In the genomic region with DNA sequence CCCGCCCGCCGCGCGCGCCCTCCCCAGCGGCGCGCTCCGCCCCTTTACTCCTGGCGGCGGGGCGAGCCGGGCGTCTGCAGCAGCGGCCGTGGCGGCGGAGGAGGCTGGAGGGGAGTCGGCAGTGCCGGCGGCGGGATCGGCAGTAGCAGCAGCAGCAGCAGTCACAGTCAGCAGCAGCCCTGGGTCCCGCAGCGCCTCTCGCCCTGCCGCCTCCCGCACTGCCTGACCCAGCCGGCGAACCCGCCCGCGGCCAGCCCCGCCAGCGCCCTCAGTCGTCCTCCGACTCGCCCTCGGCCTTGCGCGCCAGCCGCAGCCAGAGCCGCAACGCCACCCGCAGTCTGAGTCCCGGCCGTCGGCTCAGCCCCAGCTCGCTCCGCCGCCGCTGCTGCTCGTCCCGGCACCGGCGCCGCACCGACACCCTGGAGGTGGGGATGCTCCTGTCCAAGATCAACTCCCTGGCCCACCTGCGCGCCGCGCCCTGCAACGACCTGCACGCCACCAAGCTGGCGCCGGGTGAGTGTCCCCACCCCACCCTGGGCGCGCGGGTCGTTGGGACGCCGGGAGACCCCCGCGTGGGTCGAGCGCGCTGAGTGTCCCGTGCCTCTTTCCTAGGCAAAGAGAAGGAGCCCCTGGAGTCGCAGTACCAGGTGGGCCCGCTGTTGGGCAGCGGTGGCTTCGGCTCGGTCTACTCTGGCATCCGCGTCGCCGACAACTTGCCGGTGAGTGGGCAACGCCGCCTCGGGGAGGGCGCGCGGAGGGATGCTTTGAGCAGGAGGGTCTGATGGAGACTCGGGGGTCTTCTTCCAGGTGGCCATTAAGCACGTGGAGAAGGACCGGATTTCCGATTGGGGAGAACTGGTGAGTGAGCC, we compare ENCODE assay signal across 8 mouse cellular contexts. TPM values are rescaled to one million over a fixed set of nuclear protein-coding genes. Genes with fewer than 3 reads are reported as not detected.
A peak's percentile ranks its signal among the peaks of the same experiment; 100 is the strongest.
DNase-seq lines count a peak whose midpoint lies in the region; ATAC-seq and TF ChIP-seq lines count a peak whose summit lies in the region.

A gene (plus strand): TSS at position 41 of the 869 bp plus-strand sequence.

- H3K9me3 ChIP-seq in forebrain, embryonic 15.5 days, result no peaks in the 10 kb centered on the region
- H3K9me3 ChIP-seq in hindbrain, embryonic 12.5 days (replicated peaks), result no peaks in the 10 kb centered on the region
- no peaks in the 10 kb centered on the region for H3K9me3 ChIP-seq in liver, embryonic 15.5 days (replicated peaks)
- H3K9me3 ChIP-seq in neural tube, embryonic 13.5 days, result no peaks in the 10 kb centered on the region

- H3K27ac ChIP-seq in left cerebral cortex, adult 2 months, result peak within 1 kb of the TSS; percentile 74
- H3K27ac ChIP-seq in forebrain, embryonic 15.5 days (replicated peaks), result peak within 1 kb of the TSS; percentile 96
- H3K27ac ChIP-seq in hindbrain, embryonic 12.5 days, result peak within 1 kb of the TSS; percentile 96
- peak within 1 kb of the TSS; percentile 99 for H3K27ac ChIP-seq in liver, embryonic 15.5 days (replicated peaks)
- H3K27ac ChIP-seq in neural tube, embryonic 13.5 days (replicated peaks), result peak within 1 kb of the TSS; percentile 97

- peak within 1 kb of the TSS; percentile 90 for H3K9ac ChIP-seq in forebrain, embryonic 15.5 days (replicated peaks)
- H3K9ac ChIP-seq in hindbrain, embryonic 12.5 days, result peak within 1 kb of the TSS; percentile 92
- H3K9ac ChIP-seq in liver, embryonic 15.5 days, result peak within 1 kb of the TSS; percentile 100
- peak within 1 kb of the TSS; percentile 93 for H3K9ac ChIP-seq in neural tube, embryonic 13.5 days

- peak within 1 kb of the TSS; percentile 92 for H3K4me3 ChIP-seq in left cerebral cortex, adult 2 months
- H3K4me3 ChIP-seq in forebrain, embryonic 15.5 days, result peak within 1 kb of the TSS; percentile 92
- H3K4me3 ChIP-seq in hindbrain, embryonic 12.5 days, result peak within 1 kb of the TSS; percentile 87
- peak within 1 kb of the TSS; percentile 99 for H3K4me3 ChIP-seq in liver, embryonic 15.5 days (replicated peaks)
- peak within 1 kb of the TSS; percentile 91 for H3K4me3 ChIP-seq in neural tube, embryonic 13.5 days

- peak within 1 kb of the TSS; percentile 70 for H3K4me2 ChIP-seq in forebrain, embryonic 15.5 days (replicated peaks)
- H3K4me2 ChIP-seq in hindbrain, embryonic 12.5 days (replicated peaks), result peak within 1 kb of the TSS; percentile 75
- peak within 1 kb of the TSS; percentile 91 for H3K4me2 ChIP-seq in liver, embryonic 15.5 days
- peak within 1 kb of the TSS; percentile 91 for H3K4me2 ChIP-seq in neural tube, embryonic 13.5 days

- peak in 1 of 2 experiments; percentile 57 for DNase-seq in left cerebral cortex, adult 2 months (ENCODE audit: extremely low spot score in 1 of 2, low spot score in 2 of 2)
- DNase-seq in left cerebral cortex, adult 18-20 months (ENCODE audit: low spot score in 2 of 2), result no peak
- peak; percentile 71 for DNase-seq in adrenal gland, adult 8-10 months
- DNase-seq in Muller cell, postnatal 12 days (ENCODE audit: inconsistent ontology term), result no peak

- under 1% methylated on average over 80 of the region's 99 CpGs for WGBS in forebrain, embryonic 15.5 days
- WGBS in hindbrain, embryonic 12.5 days, result under 1% methylated on average over 68 of the region's 99 CpGs
- WGBS in liver, embryonic 15.5 days (ENCODE audit: insufficient replicate concordance), result under 1% methylated on average over 84 of the region's 99 CpGs
- WGBS in neural tube, embryonic 13.5 days, result under 1% methylated on average over 93 of the region's 99 CpGs

- intact Hi-C loops in left cerebral cortex, adult 2 months (cut with DNase I), result loop anchor here (2.0 to 5.0 kb wide), 2 partner anchors 109 to 222 kb away; a partner anchor contains a TSS

- ATAC-seq in forebrain, embryonic 15.5 days (replicated peaks), result peak; percentile 86
- peak; percentile 82 for ATAC-seq in hindbrain, embryonic 12.5 days (ENCODE audit: low FRiP score)
- peak; percentile 57 for ATAC-seq in liver, embryonic 15.5 days (ENCODE audit: insufficient read depth)
- peak; percentile 83 for ATAC-seq in neural tube, embryonic 13.5 days (ENCODE audit: low read depth)

- H3K27me3 ChIP-seq in forebrain, embryonic 15.5 days, result no peaks in the 10 kb centered on the region
- no peaks in the 10 kb centered on the region for H3K27me3 ChIP-seq in hindbrain, embryonic 12.5 days
- 0 out of 2 replicates have a peak, but pooled peaks cover 4% of the 10 kb centered on the region for H3K27me3 ChIP-seq in liver, embryonic 15.5 days
- H3K27me3 ChIP-seq in neural tube, embryonic 13.5 days, result no peaks in the 10 kb centered on the region

- TF ChIP-seq CTCF in left cerebral cortex, adult 2 months (IDR thresholded peaks at IDR 0.05), result peak; percentile 13; the same call in 1 of the 2 replicates

- H3K36me3 ChIP-seq in forebrain, embryonic 15.5 days, result peaks cover 10% of the 10 kb centered on the region
- peaks cover 7% of the 10 kb centered on the region for H3K36me3 ChIP-seq in hindbrain, embryonic 12.5 days
- peaks cover 43% of the 10 kb centered on the region for H3K36me3 ChIP-seq in liver, embryonic 15.5 days (replicated peaks)
- peaks cover 13% of the 10 kb centered on the region for H3K36me3 ChIP-seq in neural tube, embryonic 13.5 days

- peaks cover 31% of the 10 kb centered on the region for H3K4me1 ChIP-seq in forebrain, embryonic 15.5 days
- peaks cover 26% of the 10 kb centered on the region for H3K4me1 ChIP-seq in hindbrain, embryonic 12.5 days
- H3K4me1 ChIP-seq in liver, embryonic 15.5 days (replicated peaks), result peaks cover 61% of the 10 kb centered on the region
- H3K4me1 ChIP-seq in neural tube, embryonic 13.5 days (replicated peaks), result peaks cover 44% of the 10 kb centered on the region

RNA-seq across cellular contexts. Expression of the gene that starts here (rescaled TPM):
- 10 to 100 TPM in 1 of 2 experiments, 1 to 10 TPM in 1; 9.2 to 13.6 TPM for total RNA-seq in left cerebral cortex, adult 2 months (2021)
- total RNA-seq in left cerebral cortex, adult 18-20 months (2021), result 10 to 100 TPM in 1 of 2 experiments, 1 to 10 TPM in 1; 6.9 to 16.9 TPM
- total RNA-seq in adrenal gland, adult 8-10 months (2022), result 100 to 1,000 TPM in 1 of 4 experiments, 10 to 100 TPM in 3; 55.1 to 168 (median 83.0) TPM
- polyA plus RNA-seq in forebrain, embryonic 15.5 days (2015; fragmentation: Nextera tagmentation; extraction: Ambion mirVana), result 15.6 and 17.7 TPM in 2 replicates
- 17.8 and 19.2 TPM in 2 replicates for polyA plus RNA-seq in hindbrain, embryonic 12.5 days (2016; fragmentation: Nextera tagmentation; extraction: Ambion mirVana)
- 93.3 and 93.5 TPM in 2 replicates for polyA plus RNA-seq in liver, embryonic 15.5 days (2015; fragmentation: Nextera tagmentation; extraction: Ambion mirVana)
- polyA plus RNA-seq in neural tube, embryonic 13.5 days (2015; fragmentation: Nextera tagmentation; extraction: Ambion mirVana), result 12.4 and 14.4 TPM in 2 replicates
